Mouse (Mus musculus) spleen, postnatal 10 days (tissue): Measurements from ENCODE around the gene Acr.

ENCODE experiments used
- DNase-seq, 2 experiments: peaks; one replicate each; pipeline ENCODE4 v3.0.0; 2021 to 2022; ENCODE audit warnings: low spot score in 2 of 2

Gene Acr

DNA sequence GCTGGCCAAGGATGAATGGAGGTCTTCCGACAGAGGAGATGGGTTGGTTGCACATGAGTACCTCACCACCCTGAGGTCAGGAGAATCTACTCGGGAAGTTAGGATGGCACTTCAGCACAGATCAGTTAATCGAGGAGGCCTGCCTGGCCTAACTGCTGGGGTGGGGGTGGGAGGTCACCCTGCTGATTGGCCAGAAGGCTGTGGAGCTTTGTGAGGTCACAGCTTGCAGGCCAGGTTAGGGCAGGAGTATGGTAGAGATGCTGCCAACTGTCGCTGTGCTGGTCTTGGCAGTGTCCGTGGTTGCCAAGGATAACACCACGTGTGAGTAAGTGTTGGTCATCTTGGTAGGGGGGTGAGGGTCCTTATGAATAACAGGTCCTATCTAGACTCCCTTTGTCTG is at the start of gene Acr:
TSS of gene Acr (plus strand) at position 213 of the 400 bp plus-strand sequence.
- no peak for DNase-seq

DNA sequence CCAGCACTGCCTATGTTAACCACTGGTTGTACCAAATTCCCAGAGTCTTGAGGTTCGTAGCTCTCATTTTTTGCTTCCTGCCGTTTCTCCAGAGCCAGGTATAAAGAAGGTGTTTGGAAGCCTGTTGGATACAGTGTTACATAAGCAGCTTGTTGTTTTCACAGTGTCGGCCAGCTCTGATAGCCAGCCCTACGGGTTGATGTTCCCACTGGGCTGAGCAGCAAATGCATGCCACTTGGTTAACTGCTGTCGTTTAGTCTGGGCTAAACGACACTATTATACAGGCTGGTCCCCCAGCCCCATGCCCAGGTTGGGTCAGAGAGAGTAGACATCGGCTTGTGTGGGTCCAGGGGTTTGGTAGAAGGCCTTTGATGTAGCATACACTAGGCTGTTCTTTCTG is 46.2 kb upstream of the Acr start:
- no peak for DNase-seq

DNA sequence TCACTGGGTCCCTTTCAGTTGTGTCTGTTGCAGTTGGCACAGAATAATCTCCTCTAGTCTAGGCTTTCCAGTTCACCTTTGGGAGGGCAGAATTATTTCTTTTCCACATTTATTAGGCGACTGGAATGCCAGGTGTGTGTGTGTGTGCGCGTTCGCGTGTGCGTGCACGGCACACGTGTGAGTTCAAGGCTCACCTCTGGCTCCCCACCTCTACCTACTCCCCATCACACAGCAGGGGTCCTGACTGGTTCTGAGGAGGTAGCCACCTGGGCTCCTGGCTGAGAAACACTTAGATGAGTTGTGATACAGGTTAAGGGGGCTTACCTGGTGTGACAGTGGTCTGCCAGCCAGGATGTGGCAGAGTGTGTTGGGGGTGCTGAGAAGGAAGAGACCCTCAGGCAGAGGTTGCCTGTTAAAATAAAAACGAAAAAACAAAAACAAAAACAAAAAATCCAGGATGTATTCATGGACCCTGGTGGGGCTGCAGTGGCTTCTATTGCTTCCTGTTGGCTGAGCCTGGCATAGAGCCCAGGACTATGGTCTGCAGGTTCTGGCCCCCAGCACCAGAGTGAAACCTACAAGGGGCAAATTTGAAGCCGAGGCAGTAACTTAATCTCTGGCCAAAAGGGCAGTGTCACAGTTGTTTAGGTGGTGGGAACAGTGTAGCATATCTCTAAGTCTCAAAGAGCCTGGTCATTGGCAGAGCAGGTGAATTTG is 45.4 kb upstream of the Acr start:
- DNase-seq: no peak

DNA sequence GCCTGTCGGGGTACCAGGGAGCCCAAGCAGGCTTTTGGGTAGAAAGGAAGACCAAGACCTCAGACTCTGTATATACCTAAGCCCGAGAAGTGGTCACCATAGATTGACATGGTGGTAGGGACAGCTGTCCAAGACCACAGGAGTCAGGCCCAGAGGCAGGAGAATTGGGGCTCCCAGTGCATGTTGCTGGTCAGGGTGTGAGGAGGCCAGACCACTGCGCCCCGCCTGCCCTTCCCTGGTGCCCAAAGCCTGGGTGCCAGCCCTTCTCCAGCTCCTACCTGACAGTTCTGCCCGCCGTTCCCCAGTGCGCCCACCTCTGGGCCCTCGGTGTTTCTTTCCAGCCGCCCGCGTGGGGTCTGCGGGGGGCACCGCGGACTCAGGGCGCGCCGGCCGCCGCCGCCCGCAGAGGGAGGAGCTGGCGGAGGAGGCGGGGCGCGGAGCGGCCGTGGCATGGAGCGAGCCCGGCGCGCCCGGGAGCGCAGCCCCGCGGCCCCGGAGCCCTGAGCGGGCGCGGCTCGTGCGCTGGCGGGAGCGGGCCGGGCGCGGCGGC is 44.8 kb upstream of the Acr start:
- DNase-seq: no peak

DNA sequence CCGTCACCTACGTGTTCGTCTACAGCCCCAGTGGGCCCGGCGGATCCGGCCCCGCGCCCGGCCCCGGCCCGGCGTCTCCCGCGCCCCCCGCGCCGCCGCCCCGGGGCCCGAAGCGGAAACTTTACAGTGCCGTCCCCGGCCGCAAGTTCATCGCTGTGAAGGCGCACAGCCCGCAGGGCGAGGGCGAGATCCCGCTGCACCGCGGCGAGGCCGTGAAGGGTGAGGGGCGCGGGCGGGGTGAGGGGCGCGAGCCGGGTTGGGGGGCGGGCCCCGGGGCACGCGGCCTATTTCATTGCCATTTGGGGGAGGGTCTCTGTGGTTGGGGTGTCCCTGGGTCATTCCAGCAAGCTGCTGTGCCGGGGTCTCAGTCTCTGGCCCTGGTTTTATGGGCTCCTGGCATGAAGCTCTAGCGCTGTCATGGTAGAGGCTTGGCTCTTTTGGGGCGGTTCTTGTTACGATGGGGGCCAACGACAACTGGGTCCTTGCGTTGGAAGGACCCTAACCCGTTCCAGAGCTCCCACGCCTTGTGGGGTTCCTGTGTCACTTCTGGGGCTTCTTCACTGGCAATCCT is 44.0 kb upstream of the Acr start:
- DNase-seq: no peak

DNA sequence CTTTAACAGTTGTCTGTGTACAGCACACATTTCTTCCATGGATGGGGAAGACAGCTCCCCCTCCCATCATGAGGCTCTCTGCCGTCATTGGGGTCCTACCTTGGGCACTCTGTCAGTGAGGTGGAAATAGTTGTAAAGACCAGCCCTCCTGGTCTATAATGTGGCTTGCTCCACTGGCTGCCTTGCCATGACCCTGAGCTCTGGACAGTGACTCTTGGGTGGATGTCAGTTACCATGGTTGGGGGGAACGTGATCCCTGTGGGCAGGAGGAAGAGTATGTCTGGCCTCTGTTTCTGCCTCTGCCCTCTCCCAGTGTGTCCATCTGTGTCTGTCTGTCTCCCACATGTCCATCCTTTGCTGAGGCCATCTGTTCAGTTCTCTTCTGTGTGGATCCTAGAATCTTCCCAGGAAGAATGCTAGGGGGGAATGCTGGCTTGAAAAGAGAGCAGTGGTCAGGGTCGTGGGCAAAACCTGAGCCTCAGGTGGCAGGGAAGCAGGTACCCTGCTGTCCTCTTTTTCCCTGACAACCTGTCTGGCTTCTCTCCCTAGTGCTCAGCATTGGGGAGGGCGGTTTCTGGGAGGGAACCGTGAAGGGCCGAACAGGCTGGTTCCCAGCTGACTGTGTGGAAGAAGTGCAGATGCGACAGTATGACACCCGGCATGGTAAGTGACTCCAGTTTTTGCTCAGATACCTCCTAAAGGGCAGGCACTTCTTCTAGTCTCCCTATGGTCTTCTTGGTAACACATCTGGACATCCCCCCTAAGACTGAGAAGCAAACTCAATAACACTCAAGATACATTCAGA is 43.3 kb upstream of the Acr start:
- no peak for DNase-seq

DNA sequence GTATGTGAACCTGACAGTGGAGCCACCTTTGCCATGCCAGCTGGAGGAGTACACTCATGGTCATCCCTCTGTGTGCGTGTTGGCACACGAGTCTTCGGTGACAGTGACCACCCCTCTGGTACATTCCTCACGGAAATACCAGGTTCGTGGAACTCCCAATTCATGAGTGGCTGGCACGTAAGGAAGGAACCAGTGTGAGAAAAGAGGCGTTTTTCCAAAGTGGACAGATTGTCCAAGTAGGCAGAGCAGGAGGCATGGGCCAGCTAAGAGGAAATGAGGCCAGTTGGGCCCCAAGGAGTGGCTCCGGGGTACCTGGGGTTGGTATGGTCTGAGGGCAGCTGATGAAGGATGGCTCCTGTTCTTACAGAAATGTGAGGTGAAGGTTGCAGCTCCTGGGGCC is 42.7 kb upstream of the Acr start:
- DNase-seq: no peak

DNA sequence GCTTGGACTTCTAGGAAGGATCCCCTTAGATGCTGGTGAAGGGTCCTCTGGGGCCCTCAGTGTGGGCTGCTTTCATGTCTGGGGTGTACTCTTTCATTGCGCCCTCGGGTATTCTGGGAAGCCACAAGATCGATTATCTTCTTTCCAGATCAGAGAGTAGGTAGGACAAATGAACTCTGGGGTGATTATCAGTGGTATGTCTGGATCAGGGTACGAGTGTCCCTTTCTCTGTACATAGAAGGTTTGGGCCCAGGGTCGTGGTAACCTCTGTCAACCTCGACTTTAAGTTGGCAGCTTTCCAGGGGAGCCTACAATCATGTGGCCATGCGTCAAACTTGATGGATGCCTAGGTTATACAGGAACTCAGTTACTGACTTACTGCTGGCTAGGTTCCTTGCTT is 42.2 kb upstream of the Acr start:
- no peak for DNase-seq

DNA sequence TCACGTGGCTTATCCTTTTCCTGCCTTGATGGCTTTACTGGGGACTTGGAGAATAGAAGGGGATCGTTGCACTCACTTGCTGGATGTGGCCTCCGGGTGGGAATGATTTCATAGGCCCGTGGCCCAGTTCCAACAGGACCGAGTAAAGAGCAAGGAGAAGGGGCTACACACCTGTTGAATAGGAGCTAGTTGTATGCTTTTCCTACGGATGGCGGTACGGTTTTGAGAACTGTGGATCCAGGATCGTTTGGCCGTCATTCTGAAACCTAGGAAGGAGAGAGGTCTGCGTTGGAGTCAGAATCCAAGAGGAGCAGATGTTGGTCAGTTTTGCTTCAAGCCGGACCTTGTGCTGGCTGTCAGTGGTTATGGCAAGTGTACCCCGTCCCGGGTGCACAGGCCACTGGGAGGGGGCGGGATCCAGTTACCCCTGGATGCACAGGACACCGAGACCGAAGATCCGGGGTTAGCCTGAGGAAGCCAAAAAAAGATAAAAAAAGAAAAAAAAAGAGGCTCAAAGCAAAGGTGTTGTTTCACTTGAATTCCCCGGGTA is 41.3 kb upstream of the Acr start:
- DNase-seq: no peak

DNA sequence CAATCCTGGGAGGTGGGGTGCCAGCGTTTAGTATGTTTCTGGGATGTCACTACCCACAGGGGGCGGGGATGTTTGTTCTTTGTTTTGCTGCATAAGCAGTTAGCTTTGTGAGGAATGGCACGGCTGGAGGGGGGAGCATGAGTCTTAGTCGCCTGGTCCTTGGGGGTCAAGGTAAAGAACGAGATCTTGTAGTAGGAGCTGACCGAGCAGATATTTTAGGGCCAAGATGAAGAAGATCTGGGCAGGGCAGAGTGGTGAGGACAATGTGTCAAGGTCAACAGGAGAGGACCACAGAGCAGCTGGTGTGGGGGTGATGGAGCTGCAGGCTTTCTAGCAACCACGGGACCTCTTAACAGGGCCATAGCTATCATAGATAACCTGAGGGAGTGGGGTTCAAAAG is 40.7 kb upstream of the Acr start:
- DNase-seq: no peak

DNA sequence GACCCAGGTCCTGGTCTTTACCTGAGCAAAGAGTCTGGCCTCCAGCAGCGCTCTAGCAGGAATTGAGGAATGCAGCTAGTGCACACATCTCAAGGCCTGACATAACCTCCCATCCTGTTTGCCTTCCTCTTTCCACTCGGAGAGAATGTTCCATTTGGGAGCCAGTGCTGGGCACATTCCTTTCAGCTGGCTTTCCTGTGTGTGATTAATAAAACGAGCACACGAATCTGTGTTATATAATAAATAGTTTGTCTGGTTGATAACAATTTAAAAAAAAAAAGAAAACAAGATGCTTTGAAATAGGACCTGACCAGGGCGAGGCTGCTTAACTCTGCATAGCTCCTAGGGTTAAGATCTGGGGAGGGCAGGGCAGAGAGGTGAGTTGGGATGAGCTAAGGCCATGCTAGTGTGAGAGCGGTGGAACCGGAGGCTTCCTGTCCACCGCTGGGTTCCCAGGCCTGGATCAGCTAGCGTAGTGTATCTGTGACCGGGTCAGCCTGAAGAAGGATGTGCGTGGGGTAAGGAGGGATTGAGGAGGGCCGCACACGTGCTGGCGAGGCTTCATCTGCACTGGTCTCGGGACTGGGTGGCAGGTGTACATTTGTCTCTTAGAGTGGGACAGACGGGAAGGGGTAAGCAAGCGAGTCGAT is 39.8 kb upstream of the Acr start:
- DNase-seq: no peak

DNA sequence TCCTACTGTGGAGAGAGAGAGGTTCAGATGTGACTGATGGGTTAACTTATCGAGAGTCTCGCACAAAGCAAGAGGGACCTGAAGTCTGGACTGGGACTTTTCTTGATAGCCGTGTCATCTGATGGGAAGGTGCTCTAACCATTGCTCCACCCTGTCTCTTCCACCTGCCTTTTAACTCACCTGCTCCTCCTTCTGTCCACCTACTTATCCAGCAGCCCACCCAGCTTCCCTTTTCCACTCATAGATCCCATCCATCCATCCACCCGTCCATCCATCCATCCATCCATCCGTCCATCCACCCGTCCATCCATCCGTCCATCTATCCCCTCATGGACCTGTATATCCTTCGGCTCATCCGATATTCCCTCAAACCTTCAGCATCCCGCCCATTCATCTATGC is 39.2 kb upstream of the Acr start:
- no peak for DNase-seq

DNA sequence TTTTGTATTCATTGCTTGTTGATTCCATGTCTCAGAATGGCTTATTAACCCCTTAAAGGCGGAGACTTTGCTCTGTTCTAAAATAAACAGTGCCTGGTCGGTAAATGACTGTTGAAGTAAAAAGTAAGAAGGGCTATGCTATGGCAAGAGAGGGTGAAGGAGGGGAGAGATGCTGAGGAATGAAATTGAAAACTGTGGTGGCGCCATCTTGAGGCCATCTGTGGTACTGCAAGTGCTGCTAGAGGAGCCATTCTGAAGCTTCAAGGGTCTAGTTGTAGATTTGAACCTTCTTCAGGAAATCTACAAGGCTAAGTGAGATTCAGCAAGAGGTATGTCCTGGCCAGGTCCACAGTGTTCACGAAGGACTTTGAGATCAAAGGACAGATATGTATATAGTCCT is 37.8 kb upstream of the Acr start:
- DNase-seq: peak; percentile 54 to 71

DNA sequence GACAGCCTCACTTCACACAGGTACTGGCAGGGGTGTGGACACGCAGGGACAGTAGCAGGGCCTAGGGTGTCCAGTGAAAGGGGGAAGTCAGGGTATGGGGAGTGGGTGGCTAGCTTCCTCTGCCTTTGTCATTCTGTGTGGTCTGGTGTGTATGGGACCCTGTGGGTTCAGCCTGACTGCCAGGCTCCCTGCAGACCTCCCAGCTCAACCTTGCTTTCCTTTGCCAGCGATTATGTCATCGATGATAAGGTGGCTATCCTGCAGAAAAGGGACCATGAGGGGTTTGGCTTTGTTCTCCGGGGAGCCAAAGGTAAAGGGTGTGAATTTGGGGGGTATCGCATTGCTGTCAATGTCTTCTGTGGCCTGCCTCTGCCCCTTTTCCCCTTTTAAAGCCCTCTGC is 36.7 kb upstream of the Acr start:
- DNase-seq: no peak

DNA sequence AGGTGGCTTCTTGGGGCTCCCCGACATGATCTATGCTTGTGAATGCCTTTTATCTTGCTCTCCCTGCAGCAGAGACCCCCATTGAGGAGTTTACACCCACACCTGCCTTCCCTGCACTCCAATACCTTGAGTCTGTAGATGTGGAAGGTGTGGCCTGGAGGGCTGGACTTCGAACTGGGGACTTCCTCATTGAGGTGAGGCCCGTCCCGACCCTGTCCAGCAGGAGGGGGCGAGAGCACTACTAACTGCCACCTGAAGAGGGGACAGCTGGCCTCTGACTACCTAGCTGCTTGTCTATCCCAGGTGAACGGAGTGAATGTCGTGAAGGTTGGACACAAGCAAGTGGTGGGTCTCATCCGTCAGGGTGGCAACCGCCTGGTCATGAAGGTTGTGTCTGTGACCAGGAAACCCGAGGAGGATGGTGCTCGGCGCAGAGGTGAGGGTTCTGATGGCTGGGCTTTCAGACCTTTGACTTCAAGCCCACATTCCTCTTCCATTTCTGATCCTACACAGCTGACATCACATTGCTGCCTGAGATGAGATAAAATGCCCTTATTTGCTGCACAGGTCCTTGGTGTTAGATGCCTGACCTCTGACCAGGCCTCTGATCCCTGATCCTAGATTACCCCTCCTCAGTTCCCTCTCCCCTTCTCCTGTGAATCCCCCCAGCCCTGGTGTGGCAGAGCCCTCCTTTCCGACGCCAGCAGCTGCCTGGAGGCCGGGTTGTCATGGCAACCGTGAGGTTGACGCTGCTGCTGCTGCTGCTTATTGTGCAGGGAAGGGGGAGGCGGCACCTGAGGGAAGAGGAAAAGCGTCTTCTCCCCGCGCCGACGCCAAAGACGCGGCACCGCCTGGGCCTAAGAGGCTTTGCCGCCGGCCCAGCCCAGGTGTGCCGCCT is 35.9 kb upstream of the Acr start:
- DNase-seq: no peak

DNA sequence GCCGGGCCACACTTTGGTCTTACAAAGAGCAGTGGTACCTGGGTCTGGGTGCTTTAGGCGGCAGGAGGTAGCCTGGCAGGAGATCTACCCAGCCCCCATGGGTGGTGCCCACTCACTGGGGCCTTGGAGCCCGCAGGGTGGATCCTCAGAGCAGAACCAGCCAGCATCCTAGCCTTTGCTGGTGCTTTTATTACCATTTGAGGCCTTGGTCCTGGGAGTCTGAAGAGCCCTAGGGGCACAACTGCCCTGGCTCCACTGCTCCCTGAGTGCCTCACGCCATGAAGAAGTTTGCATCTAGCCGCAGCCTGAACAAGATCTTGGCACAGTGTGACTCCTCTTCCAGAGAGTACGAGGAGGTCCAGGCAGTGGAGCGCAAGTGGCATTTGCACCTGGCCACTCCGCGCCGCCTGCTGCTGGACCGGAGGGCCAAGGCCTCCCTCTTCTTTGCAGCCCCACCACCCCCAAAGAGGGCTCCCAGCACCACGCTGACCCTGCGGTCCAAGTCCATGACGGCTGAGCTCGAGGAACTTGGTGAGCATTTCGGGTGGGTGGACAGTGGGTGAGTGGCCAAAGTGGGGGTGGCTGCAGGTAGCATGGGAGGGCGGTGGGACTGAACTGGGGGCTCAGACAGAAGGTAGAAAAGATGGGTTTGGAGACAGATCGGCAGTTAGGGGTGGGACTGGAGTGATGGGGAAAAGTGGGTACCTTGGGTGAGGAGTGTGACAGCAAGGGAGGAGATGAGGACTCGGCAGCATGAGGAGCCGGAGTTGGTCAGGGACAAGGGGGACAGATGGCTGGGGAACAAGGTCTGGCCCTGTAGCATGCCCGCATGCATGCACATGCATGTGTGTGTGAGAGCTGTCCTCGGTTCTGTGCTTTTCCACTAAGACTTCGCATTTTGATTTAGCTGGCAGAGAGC is 34.9 kb upstream of the Acr start:
- no peak for DNase-seq

DNA sequence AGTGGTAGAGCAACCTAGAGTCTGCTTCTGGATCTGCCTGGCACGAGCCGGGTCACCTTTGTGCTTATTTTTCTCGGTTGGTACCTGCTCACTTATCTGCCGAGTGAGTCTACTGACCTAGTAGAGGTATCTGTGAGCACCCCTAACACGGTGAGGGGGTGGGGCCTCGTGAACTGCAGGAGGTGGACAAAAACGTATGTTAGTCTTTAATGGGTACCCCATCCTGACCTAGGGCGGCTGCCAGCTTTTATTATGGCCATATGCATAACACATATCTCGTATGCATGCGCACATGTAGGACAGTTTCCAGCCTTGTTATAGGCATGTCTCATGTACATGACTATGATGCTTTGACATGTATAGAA is 34.3 kb upstream of the Acr start:
- no peak for DNase-seq

DNA sequence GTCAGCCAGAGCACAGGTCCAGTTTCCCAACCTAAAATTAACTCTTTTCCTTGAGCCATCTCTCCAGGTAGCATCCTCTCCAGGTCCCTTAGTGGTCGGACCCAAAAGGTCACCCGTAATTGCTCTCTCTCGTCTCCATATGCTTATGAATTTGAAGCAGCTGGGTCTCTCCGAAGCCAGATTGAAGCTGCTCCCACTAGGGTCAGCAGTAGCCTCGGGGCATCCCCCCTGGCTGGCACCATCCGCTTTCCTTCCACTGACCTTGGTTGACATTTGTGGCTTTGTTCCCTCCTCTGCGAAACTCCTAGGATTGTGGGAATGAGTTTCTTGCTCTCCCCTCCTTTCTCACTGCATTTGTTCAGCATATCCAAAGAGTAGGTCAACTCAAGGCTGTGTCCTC is 24.0 kb upstream of the Acr start:
- no peak for DNase-seq

DNA sequence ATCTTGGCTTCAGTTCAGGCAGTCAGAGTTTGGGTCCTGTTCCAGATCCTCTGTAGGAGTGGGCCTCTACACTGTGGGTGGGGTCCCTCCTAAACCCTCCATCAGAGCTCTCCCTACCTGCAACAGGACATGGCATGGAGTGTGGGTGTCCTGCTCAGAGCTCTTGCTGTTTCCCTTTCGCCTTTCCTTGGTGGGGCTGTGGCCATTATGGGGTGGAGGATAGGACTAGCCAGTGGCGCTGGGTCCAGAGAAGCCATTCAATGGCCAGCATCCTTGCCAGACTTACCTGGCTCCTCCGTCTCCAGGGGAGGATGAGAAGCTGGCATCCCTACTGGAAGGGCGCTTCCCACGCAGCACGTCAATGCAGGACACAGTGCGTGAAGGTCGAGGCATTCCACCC is 20.8 kb upstream of the Acr start:
- DNase-seq: no peak
